Mouse (Mus musculus) embryonic fibroblast, embryonic 13.5 days (primary cell): ENCODE data around the gene Xk. TPM values are rescaled to one million over a fixed set of nuclear protein-coding genes. Genes with fewer than 3 reads are reported as not detected.
"Not testable (repeated sequence)": the region's sequence is repeated elsewhere in the genome, so short reads cannot be mapped to it uniquely, and the experiment has no call there.

Experiments
- H3K27ac ChIP-seq: 2 replicates; pipeline ENCODE4 v1.5.1; 2012; ENCODE audit warnings: low read length, control low read depth, inconsistent platforms; ENCODE audit not compliant: insufficient read depth
- H3K4me1 ChIP-seq: 2 replicates; pipeline ENCODE4 v1.6.1; 2011; ENCODE audit warnings: low read length; ENCODE audit not compliant: control insufficient read depth, insufficient read depth
- H3K4me3 ChIP-seq: 2 replicates; pipeline ENCODE4 v1.5.1; 2011; ENCODE audit warnings: mild to moderate bottlenecking, control low read depth, low read length; ENCODE audit not compliant: insufficient read depth
- polyA plus RNA-seq: library from polyadenylated mRNA; stranded (reverse); fragments of >200 nt; gene quantifications from 2 replicates; pipeline ENCODE4 v1.2.4, GENCODE M21; 2011; ENCODE audit warnings: low read depth; ENCODE audit not compliant: missing spikeins, insufficient read length

The Xk gene
- polyA plus RNA-seq, 1 experiment, result 2.8 TPM

DNA sequence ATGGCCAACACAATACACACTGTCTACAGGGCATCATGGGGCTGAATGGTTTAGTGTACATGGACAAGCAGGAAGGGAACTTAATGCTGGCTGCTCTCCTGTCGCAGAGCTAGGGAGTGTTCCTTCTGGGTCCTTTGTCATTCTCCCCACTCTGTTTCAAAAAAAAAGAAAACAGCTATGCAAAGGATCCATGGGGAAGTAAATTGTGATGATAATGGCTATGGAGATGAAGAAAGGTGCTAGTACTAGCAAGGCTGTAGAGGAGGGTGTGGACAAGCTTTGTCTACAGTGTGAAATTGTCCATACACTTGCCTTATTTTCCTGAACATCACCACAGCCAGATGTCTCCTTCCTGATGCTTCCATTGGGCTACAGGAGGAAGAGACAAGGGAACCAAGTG is 62.4 kb downstream of the Xk start:
- not testable (repeated sequence) for H3K4me1 ChIP-seq, H3K27ac ChIP-seq, H3K4me3 ChIP-seq

DNA sequence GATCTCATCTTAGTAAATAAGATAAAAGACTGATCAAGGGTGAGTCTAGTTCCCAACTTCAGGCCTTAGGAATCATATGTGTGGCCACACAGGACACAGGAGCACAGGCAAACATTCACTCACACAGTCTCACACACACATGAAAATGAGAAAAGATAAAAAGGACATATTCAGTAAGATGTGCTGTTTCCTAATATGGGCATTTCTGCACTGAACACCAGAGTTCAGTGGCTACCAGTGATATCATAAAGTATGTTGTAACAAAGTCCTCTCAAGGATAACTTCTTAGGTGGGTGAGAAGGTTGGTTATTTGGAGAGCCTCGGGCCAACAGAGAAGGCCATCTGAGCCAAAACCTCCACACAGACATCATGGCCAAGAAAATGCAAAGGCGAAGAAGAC is 77.8 kb downstream of the Xk start, which contains the start of gene H2al1k:
Gene H2al1k, plus strand, starts transcription at position 301 of the 400 bp plus-strand sequence.
- H3K27ac ChIP-seq, H3K4me3 ChIP-seq, H3K4me1 ChIP-seq: not testable (repeated sequence)

Other genes starting within 250 kb of the Xk start
- gene Fthl17e, start 239.3 kb upstream of the Xk start, polyA plus RNA-seq, result not detected in 2 replicates
- not detected in 2 replicates for gene Fthl17f, start 209.7 kb upstream of the Xk start, polyA plus RNA-seq
- not detected in 2 replicates for gene 4930402K13Rik, start 168.2 kb upstream of the Xk start, polyA plus RNA-seq
- gene Lancl3, start 72.9 kb upstream of the Xk start, polyA plus RNA-seq, result 2.9 and 5.3 TPM in 2 replicates
- not detected in 2 replicates for gene Gm14862, start 15.9 kb upstream of the Xk start, polyA plus RNA-seq
- gene H2al1m, start 11.0 kb downstream of the Xk start, polyA plus RNA-seq, result not detected in 2 replicates
- gene H2al1k, start 77.9 kb downstream of the Xk start, polyA plus RNA-seq, result not detected in 2 replicates
- gene Cybb, start 215.0 kb downstream of the Xk start, polyA plus RNA-seq, result 0.48 and 2.8 TPM in 2 replicates